Mouse (Mus musculus): ENCODE data around the gene Eef1akmt1. TPM values are rescaled to one million over a fixed set of nuclear protein-coding genes. Genes with fewer than 3 reads are reported as not detected.
A peak's percentile ranks its signal among the peaks of the same experiment; 100 is the strongest.

Eef1akmt1 gene
- polyA plus RNA-seq, 1 experiment from 2014 or later: 84.4 TPM

DNA sequence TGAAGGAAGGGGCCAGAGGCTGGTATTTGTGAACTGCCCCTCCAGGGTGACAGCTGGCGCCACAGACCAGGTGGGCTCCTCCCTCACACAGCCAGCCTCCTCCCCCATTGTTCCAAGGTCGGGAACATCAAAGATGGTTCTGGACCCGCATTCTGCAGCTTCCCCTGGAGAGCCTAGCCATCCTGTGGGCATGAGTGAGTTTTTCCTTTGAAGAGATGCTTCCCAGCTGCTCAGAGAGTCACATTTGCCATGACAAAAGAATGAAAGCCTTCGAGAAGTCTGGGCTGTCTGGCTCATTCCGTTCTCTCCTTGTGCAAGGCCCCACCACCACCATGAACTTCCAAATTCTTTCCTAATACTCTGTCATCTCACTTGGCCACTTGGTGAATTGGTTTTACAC lies 37.1 kb downstream of the Eef1akmt1 start:
- Histone ChIP-seq H3K4me2 (ENCODE audit: low read length) (no peak overlapping the region), H3K9me3 (replicated peaks; ENCODE audit: low read length) (no peaks in the 10 kb centered on the region), H3K36me3 (ENCODE audit: insufficient read depth, low read length) (no peaks in the 10 kb centered on the region), H3K4me1 (replicated peaks; ENCODE audit: insufficient read depth, low read length) (0 out of 2 replicates have a peak, but pooled peaks cover 4% of the 10 kb centered on the region), H3K27ac (no peak overlapping the region), H3K9ac (ENCODE audit: low read depth, low read length) (no peak overlapping the region), H3K27me3 (ENCODE audit: insufficient read depth, low read length) (no peaks in the 10 kb centered on the region), H3K4me3 (replicated peaks; ENCODE audit: low read depth, low read length) (no peak overlapping the region)
- WGBS: 28% methylated on average over 5 of the region's 5 CpGs
- ATAC-seq (replicated peaks; ENCODE audit: low FRiP score, low read depth): no peak
- DNase-seq (ENCODE audit: low spot score): no peak
- no peak for TF ChIP-seq CTCF (IDR thresholded peaks at IDR 0.05; ENCODE audit: low read depth)

- H3K9ac ChIP-seq (ENCODE audit: low read depth, low read length): no peak overlapping the region
- H3K36me3 ChIP-seq (ENCODE audit: insufficient read depth, low read length): no peaks in the 10 kb centered on the region
- ATAC-seq (replicated peaks; ENCODE audit: low FRiP score, low read depth) (no peak), DNase-seq (ENCODE audit: low spot score) (no peak)
- H3K27ac ChIP-seq: no peak overlapping the region
- H3K4me3 ChIP-seq (replicated peaks; ENCODE audit: low read depth, low read length): no peak overlapping the region
- no peaks in the 10 kb centered on the region for H3K9me3 ChIP-seq (replicated peaks; ENCODE audit: low read length)
- 0 out of 2 replicates have a peak, but pooled peaks cover 4% of the 10 kb centered on the region for H3K4me1 ChIP-seq (replicated peaks; ENCODE audit: insufficient read depth, low read length)
- no peak for TF ChIP-seq CTCF (IDR thresholded peaks at IDR 0.05; ENCODE audit: low read depth)
- no peaks in the 10 kb centered on the region for H3K27me3 ChIP-seq (ENCODE audit: insufficient read depth, low read length)
- H3K4me2 ChIP-seq (ENCODE audit: low read length): no peak overlapping the region
- 30% methylated on average over 11 of the region's 11 CpGs for WGBS
These were observed 37.6 kb downstream of the Eef1akmt1 start for GRCm38 (mm10) chr14:57533841-57534240.

DNA sequence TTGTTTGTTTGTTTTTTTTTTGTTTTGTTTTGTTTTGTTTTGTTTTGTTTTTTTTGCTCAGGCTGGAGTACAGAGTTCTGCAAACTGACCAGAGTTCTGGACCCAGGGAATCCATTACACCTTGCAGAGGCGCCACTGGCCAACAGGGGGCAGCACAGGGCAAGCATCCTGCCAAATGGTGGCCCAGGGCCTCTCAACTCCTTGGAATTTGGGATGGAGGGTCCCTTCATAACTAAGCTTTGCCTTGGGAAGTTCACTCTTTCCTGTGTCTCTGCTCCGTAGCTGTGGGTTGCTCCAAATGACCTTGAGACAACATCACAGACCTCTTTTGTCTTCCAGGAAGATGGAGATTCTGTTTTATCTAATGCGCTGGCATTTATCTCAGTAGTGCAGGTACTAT lies 38.2 kb downstream of the Eef1akmt1 start:
- Histone ChIP-seq H3K36me3 (ENCODE audit: insufficient read depth, low read length) (no peaks in the 10 kb centered on the region), H3K27me3 (ENCODE audit: insufficient read depth, low read length) (no peaks in the 10 kb centered on the region), H3K27ac (no peak overlapping the region), H3K4me3 (replicated peaks; ENCODE audit: low read depth, low read length) (no peak overlapping the region), H3K4me1 (replicated peaks; ENCODE audit: insufficient read depth, low read length) (0 out of 2 replicates have a peak, but pooled peaks cover 4% of the 10 kb centered on the region), H3K9ac (ENCODE audit: low read depth, low read length) (no peak overlapping the region), H3K9me3 (replicated peaks; ENCODE audit: low read length) (no peaks in the 10 kb centered on the region), H3K4me2 (ENCODE audit: low read length) (no peak overlapping the region)
- peak; percentile 71 for DNase-seq (ENCODE audit: low spot score)
- peak; percentile 88 for TF ChIP-seq CTCF (IDR thresholded peaks at IDR 0.05; ENCODE audit: low read depth)
- 45% methylated on average over 3 of the region's 3 CpGs for WGBS
- ATAC-seq (replicated peaks; ENCODE audit: low FRiP score, low read depth): no peak

DNA sequence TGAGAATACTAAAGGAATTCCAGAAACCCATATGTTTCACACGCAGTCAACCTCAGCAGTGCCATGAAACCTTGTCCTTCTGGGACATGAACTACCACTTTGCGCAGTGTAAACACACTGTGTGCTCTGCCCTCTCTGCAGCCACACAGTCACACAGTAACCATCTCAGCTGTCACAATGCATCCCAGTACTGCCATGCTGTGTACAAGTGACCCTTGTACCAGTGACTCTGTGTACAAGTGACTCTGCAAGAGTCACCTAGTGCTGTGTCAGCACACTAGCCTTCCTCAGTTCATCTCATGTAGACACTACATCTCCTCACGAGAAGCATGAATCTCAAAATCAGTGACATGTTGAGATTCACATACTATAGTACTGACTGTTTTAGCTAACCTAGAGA lies 38.8 kb downstream of the Eef1akmt1 start:
- no peaks in the 10 kb centered on the region for H3K9me3 ChIP-seq (replicated peaks; ENCODE audit: low read length)
- no peak overlapping the region for H3K4me2 ChIP-seq (ENCODE audit: low read length)
- H3K27ac ChIP-seq: no peak overlapping the region
- H3K4me1 ChIP-seq (replicated peaks; ENCODE audit: insufficient read depth, low read length): 0 out of 2 replicates have a peak, but pooled peaks cover 4% of the 10 kb centered on the region
- no peaks in the 10 kb centered on the region for H3K27me3 ChIP-seq (ENCODE audit: insufficient read depth, low read length)
- no peak overlapping the region for H3K9ac ChIP-seq (ENCODE audit: low read depth, low read length)
- DNase-seq (ENCODE audit: low spot score) (no peak), ATAC-seq (replicated peaks; ENCODE audit: low FRiP score, low read depth) (no peak)
- no peak for TF ChIP-seq CTCF (IDR thresholded peaks at IDR 0.05; ENCODE audit: low read depth)
- 89% methylated on average over 3 of the region's 3 CpGs for WGBS
- no peak overlapping the region for H3K4me3 ChIP-seq (replicated peaks; ENCODE audit: low read depth, low read length)
- no peaks in the 10 kb centered on the region for H3K36me3 ChIP-seq (ENCODE audit: insufficient read depth, low read length)

- no peak overlapping the region for H3K27ac ChIP-seq
- H3K4me1 ChIP-seq (replicated peaks; ENCODE audit: insufficient read depth, low read length): 0 out of 2 replicates have a peak, but pooled peaks cover 10% of the 10 kb centered on the region
- WGBS: 66% methylated on average over 5 of the region's 5 CpGs
- no peaks in the 10 kb centered on the region for H3K36me3 ChIP-seq (ENCODE audit: insufficient read depth, low read length)
- H3K9ac ChIP-seq (ENCODE audit: low read depth, low read length): no peak overlapping the region
- H3K27me3 ChIP-seq (ENCODE audit: insufficient read depth, low read length): no peaks in the 10 kb centered on the region
- DNase-seq (ENCODE audit: low spot score) (no peak), ATAC-seq (replicated peaks; ENCODE audit: low FRiP score, low read depth) (no peak)
- no peak overlapping the region for H3K4me2 ChIP-seq (ENCODE audit: low read length)
- TF ChIP-seq CTCF (IDR thresholded peaks at IDR 0.05; ENCODE audit: low read depth): no peak
- no peaks in the 10 kb centered on the region for H3K9me3 ChIP-seq (replicated peaks; ENCODE audit: low read length)
- no peak overlapping the region for H3K4me3 ChIP-seq (replicated peaks; ENCODE audit: low read depth, low read length)
These were observed 41.5 kb downstream of the Eef1akmt1 start for GRCm38 (mm10) chr14:57529786-57530515.

- 47% methylated on average over 10 of the region's 10 CpGs for WGBS
- Histone ChIP-seq H3K9me3 (replicated peaks; ENCODE audit: low read length) (no peaks in the 10 kb centered on the region), H3K27ac (no peak overlapping the region), H3K4me2 (ENCODE audit: low read length) (no peak overlapping the region), H3K9ac (ENCODE audit: low read depth, low read length) (no peak overlapping the region), H3K4me1 (replicated peaks; ENCODE audit: insufficient read depth, low read length) (0 out of 2 replicates have a peak, but pooled peaks cover 10% of the 10 kb centered on the region), H3K36me3 (ENCODE audit: insufficient read depth, low read length) (no peaks in the 10 kb centered on the region), H3K4me3 (replicated peaks; ENCODE audit: low read depth, low read length) (no peak overlapping the region), H3K27me3 (ENCODE audit: insufficient read depth, low read length) (no peaks in the 10 kb centered on the region)
- ATAC-seq (replicated peaks; ENCODE audit: low FRiP score, low read depth) (no peak), DNase-seq (ENCODE audit: low spot score) (no peak)
- no peak for TF ChIP-seq CTCF (IDR thresholded peaks at IDR 0.05; ENCODE audit: low read depth)
These were observed 42.2 kb downstream of the Eef1akmt1 start for GRCm38 (mm10) chr14:57529086-57529785.

All from kidney, postnatal 0 days (tissue).